In the genomic region with DNA sequence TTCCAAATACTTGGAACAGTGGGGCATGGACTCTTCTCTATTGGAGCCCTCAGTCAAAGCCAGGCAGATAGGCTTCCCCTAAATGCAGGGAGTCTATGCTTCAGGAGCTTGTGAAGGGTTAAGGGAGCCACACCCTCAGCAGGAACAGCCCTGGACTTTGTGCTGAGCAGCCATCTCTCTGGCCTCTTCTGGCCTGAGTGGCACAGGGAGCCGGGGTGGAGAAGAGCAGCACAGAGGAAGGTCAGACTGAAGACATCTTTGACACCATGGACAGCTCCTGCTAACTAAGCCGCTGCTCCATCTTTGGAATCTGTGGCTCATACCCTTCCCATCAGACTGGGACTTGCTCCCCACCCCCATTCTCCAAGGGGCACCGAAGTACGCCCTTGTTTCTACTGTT, we compare ENCODE assay signal across 16 mouse cellular contexts. TPM values are rescaled to one million over a fixed set of nuclear protein-coding genes. Genes with fewer than 3 reads are reported as not detected.
DNase-seq lines count a peak whose midpoint lies in the region; ATAC-seq and TF ChIP-seq lines count a peak whose summit lies in the region.
"Had no signal": no experiment of that assay in that cellular context is flagged by ENCODE, and none has a peak within 500 bp of the region (broad histone marks: within the 10 kb centered on the region; RNA-seq: fewer than 3 reads in every experiment).

No protein-coding gene starts in this region.

- WGBS in midbrain, embryonic 11.5 days, result 37% methylated on average over 4 of the region's 4 CpGs
- 39% methylated on average over 4 of the region's 4 CpGs for WGBS in midbrain, embryonic 10.5 days
- WGBS in intestine, embryonic 16.5 days, result 28% methylated on average over 4 of the region's 4 CpGs
- 47% methylated on average over 4 of the region's 4 CpGs for WGBS in forebrain, postnatal 0 days

- no peaks in the 10 kb centered on the region for H3K9me3 ChIP-seq in midbrain, embryonic 11.5 days (ENCODE audit: control insufficient read depth, low read length)
- no peaks in the 10 kb centered on the region for H3K9me3 ChIP-seq in midbrain, embryonic 10.5 days (replicated peaks)
- no peaks in the 10 kb centered on the region for H3K9me3 ChIP-seq in intestine, embryonic 16.5 days (ENCODE audit: control insufficient read depth, low read length)
- H3K9me3 ChIP-seq in forebrain, postnatal 0 days (ENCODE audit: low read length), result no peaks in the 10 kb centered on the region
- H3K9me3 ChIP-seq: embryonic facial prominence, embryonic 12.5 days; lung, embryonic 15.5 days; midbrain, embryonic 15.5 days had no signal

- H3K4me3 ChIP-seq in midbrain, embryonic 11.5 days (ENCODE audit: low read depth, low read length), result no peak overlapping the region
- no peak overlapping the region for H3K4me3 ChIP-seq in midbrain, embryonic 10.5 days
- H3K4me3 ChIP-seq in intestine, embryonic 16.5 days (ENCODE audit: low read length), result peak overlapping the region; percentile 38
- H3K4me3 ChIP-seq in forebrain, postnatal 0 days (ENCODE audit: low read depth, low read length), result no peak overlapping the region
- H3K4me3 ChIP-seq: embryonic facial prominence, embryonic 12.5 days; lung, embryonic 15.5 days; midbrain, embryonic 15.5 days had no signal

- 0 out of 2 replicates have a peak, but pooled peaks cover 3% of the 10 kb centered on the region for H3K36me3 ChIP-seq in midbrain, embryonic 11.5 days (ENCODE audit: control insufficient read depth, insufficient read depth, low read length)
- H3K36me3 ChIP-seq in midbrain, embryonic 10.5 days, result peaks cover 23% of the 10 kb centered on the region
- no peaks in the 10 kb centered on the region for H3K36me3 ChIP-seq in intestine, embryonic 16.5 days (ENCODE audit: control insufficient read depth, insufficient read depth, low read length)
- H3K36me3 ChIP-seq in forebrain, postnatal 0 days (ENCODE audit: insufficient read depth), result 0 out of 2 replicates have a peak, but pooled peaks cover under 1% of the 10 kb centered on the region
- H3K36me3 ChIP-seq: midbrain, embryonic 15.5 days had no signal

- peak; percentile 25 for DNase-seq in adrenal gland, postnatal 10 days
- DNase-seq in adrenal gland, postnatal 4 days (ENCODE audit: low spot score in 2 of 2), result no peak
- peak; percentile 78 for DNase-seq in midbrain, embryonic 11.5 days (ENCODE audit: low spot score, missing footprints)
- DNase-seq in midbrain, embryonic 10.5 days (ENCODE audit: low spot score), result no peak
- peak; percentile 32 for DNase-seq in yolk sac, embryonic 10.5 days (ENCODE audit: low spot score)
- DNase-seq in natural killer cell, adult 2 months (ENCODE audit: low spot score in 2 of 2), result no peak
- DNase-seq in forebrain, postnatal 0 days, result no peak
- DNase-seq: adrenal gland, adult 2 months; cerebellum, adult 11 months; right cerebral cortex, postnatal 25 days had no signal

- no peak overlapping the region for H3K27ac ChIP-seq in midbrain, embryonic 11.5 days (ENCODE audit: low read depth, low read length)
- H3K27ac ChIP-seq in midbrain, embryonic 10.5 days (replicated peaks), result no peak overlapping the region
- H3K27ac ChIP-seq in intestine, embryonic 16.5 days (ENCODE audit: low read length), result peak overlapping the region; percentile 53; the same call in 1 of the 2 replicates
- H3K27ac ChIP-seq in forebrain, postnatal 0 days (ENCODE audit: low read depth, low read length), result no peak overlapping the region
- H3K27ac ChIP-seq: embryonic facial prominence, embryonic 12.5 days; hindbrain, postnatal 0 days; lung, embryonic 15.5 days; midbrain, embryonic 15.5 days had no signal

- H3K4me2 ChIP-seq in midbrain, embryonic 11.5 days, result no peak overlapping the region
- H3K4me2 ChIP-seq in intestine, embryonic 16.5 days (ENCODE audit: low read depth, low read length), result peak overlapping the region; percentile 29
- H3K4me2 ChIP-seq in forebrain, postnatal 0 days (ENCODE audit: low read depth), result no peak overlapping the region
- H3K4me2 ChIP-seq: embryonic facial prominence, embryonic 12.5 days; lung, embryonic 15.5 days; midbrain, embryonic 15.5 days had no signal

- no peaks in the 10 kb centered on the region for H3K4me1 ChIP-seq in midbrain, embryonic 11.5 days (ENCODE audit: control insufficient read depth, insufficient read depth, low read length)
- H3K4me1 ChIP-seq in midbrain, embryonic 10.5 days, result no peaks in the 10 kb centered on the region
- H3K4me1 ChIP-seq in intestine, embryonic 16.5 days (ENCODE audit: control insufficient read depth, insufficient read depth, low read length), result peaks cover 6% of the 10 kb centered on the region
- H3K4me1 ChIP-seq in forebrain, postnatal 0 days (ENCODE audit: insufficient read depth), result no peaks in the 10 kb centered on the region
- H3K4me1 ChIP-seq: midbrain, embryonic 15.5 days had no signal

- ATAC-seq in midbrain, embryonic 11.5 days (ENCODE audit: low FRiP score), result no peak
- ATAC-seq in intestine, embryonic 16.5 days, result peak; percentile 82
- ATAC-seq in forebrain, postnatal 0 days, result no peak
- ATAC-seq: hindbrain, postnatal 0 days; midbrain, embryonic 15.5 days had no signal

- H3K9ac ChIP-seq in midbrain, embryonic 11.5 days (ENCODE audit: low read length), result no peak overlapping the region
- no peak overlapping the region; the same call in 1 of the 2 replicates for H3K9ac ChIP-seq in intestine, embryonic 16.5 days (ENCODE audit: low read depth, low read length)
- no peak overlapping the region for H3K9ac ChIP-seq in forebrain, postnatal 0 days
- H3K9ac ChIP-seq: embryonic facial prominence, embryonic 12.5 days; lung, embryonic 15.5 days; midbrain, embryonic 15.5 days had no signal

- H3K27me3 ChIP-seq in midbrain, embryonic 11.5 days (ENCODE audit: control insufficient read depth, insufficient read depth, low read length), result no peaks in the 10 kb centered on the region
- H3K27me3 ChIP-seq in midbrain, embryonic 10.5 days (ENCODE audit: low read depth, poor library complexity, severe bottlenecking), result no peaks in the 10 kb centered on the region
- no peaks in the 10 kb centered on the region for H3K27me3 ChIP-seq in intestine, embryonic 16.5 days (replicated peaks; ENCODE audit: control insufficient read depth, insufficient read depth, low read length)
- H3K27me3 ChIP-seq in forebrain, postnatal 0 days (ENCODE audit: insufficient read depth, low read length), result no peaks in the 10 kb centered on the region
- H3K27me3 ChIP-seq: embryonic facial prominence, embryonic 12.5 days; lung, embryonic 15.5 days; midbrain, embryonic 15.5 days had no signal

- no peak for TF ChIP-seq CTCF in forebrain, postnatal 0 days (IDR thresholded peaks at IDR 0.05; ENCODE audit: low read depth)

RNA-seq across cellular contexts. Expression of gene Myo1a, which starts 1.7 kb away (rescaled TPM):
- 1 to 10 TPM; 1.0 to 2.2 TPM for total RNA-seq in adrenal gland, postnatal 10 days (2021)
- total RNA-seq in adrenal gland, postnatal 4 days (2021), result 1 to 10 TPM; 1.6 to 2.1 TPM
- polyA plus RNA-seq in midbrain, embryonic 11.5 days (2014; fragmentation: Nextera tagmentation; extraction: Ambion mirVana), result 0.41 and 0.46 TPM in 2 replicates
- 0.41 and 0.69 TPM in 2 replicates for polyA plus RNA-seq in midbrain, embryonic 10.5 days (2016; fragmentation: Nextera tagmentation; extraction: Ambion mirVana)
- 53.8 and 61.2 TPM in 2 replicates for polyA plus RNA-seq in intestine, embryonic 16.5 days (2015; fragmentation: Nextera tagmentation; extraction: Ambion mirVana)
- 0.15 and 0.29 TPM in 2 replicates for total RNA-seq in forebrain, postnatal 0 days (2014; rRNA removed)
- polyA plus RNA-seq in forebrain, postnatal 0 days (2015; fragmentation: Nextera tagmentation; extraction: Ambion mirVana), result 0.28 and 0.35 TPM in 2 replicates

RNA-seq across cellular contexts. Expression of gene Tac2, which starts 21.0 kb away (rescaled TPM):
- total RNA-seq in adrenal gland, postnatal 10 days (2021), result not detected
- under 1 TPM in 1 of 2 experiments, not detected in 1; 0.48 TPM for total RNA-seq in adrenal gland, postnatal 4 days (2021)
- not detected in 2 replicates for polyA plus RNA-seq in midbrain, embryonic 11.5 days (2014; fragmentation: Nextera tagmentation; extraction: Ambion mirVana)
- not detected in 2 replicates for polyA plus RNA-seq in midbrain, embryonic 10.5 days (2016; fragmentation: Nextera tagmentation; extraction: Ambion mirVana)
- 1.3 and 2.2 TPM in 2 replicates for polyA plus RNA-seq in intestine, embryonic 16.5 days (2015; fragmentation: Nextera tagmentation; extraction: Ambion mirVana)
- 0.46 and 2.8 TPM in 2 replicates for total RNA-seq in forebrain, postnatal 0 days (2014; rRNA removed)
- polyA plus RNA-seq in forebrain, postnatal 0 days (2015; fragmentation: Nextera tagmentation; extraction: Ambion mirVana), result 6.0 and 9.1 TPM in 2 replicates
- total RNA-seq: adrenal gland, adult 2 months; neutrophil, adult 5-6 weeks had no signal
- polyA plus RNA-seq: lung, embryonic 15.5 days; midbrain, embryonic 15.5 days had no signal

RNA-seq across cellular contexts. Expression of gene Nab2, which starts 34.9 kb away (rescaled TPM):
- total RNA-seq in adrenal gland, postnatal 10 days (2021), result 10 to 100 TPM; 19.0 to 24.8 TPM
- 10 to 100 TPM; 22.8 to 24.4 TPM for total RNA-seq in adrenal gland, postnatal 4 days (2021)
- 2.1 and 2.2 TPM in 2 replicates for polyA plus RNA-seq in midbrain, embryonic 11.5 days (2014; fragmentation: Nextera tagmentation; extraction: Ambion mirVana)
- 3.9 and 4.4 TPM in 2 replicates for polyA plus RNA-seq in midbrain, embryonic 10.5 days (2016; fragmentation: Nextera tagmentation; extraction: Ambion mirVana)
- polyA plus RNA-seq in intestine, embryonic 16.5 days (2015; fragmentation: Nextera tagmentation; extraction: Ambion mirVana), result 7.5 and 8.4 TPM in 2 replicates
- total RNA-seq in forebrain, postnatal 0 days (2014; rRNA removed), result 12.9 and 14.4 TPM in 2 replicates
- 4.5 and 4.8 TPM in 2 replicates for polyA plus RNA-seq in forebrain, postnatal 0 days (2015; fragmentation: Nextera tagmentation; extraction: Ambion mirVana)

RNA-seq across cellular contexts. Expression of gene Zbtb39, which starts 36.0 kb away (rescaled TPM):
- 10 to 100 TPM; 10.8 to 11.0 TPM for total RNA-seq in adrenal gland, postnatal 10 days (2021)
- 10 to 100 TPM; 16.2 to 17.4 TPM for total RNA-seq in adrenal gland, postnatal 4 days (2021)
- polyA plus RNA-seq in midbrain, embryonic 11.5 days (2014; fragmentation: Nextera tagmentation; extraction: Ambion mirVana), result 7.5 and 7.6 TPM in 2 replicates
- polyA plus RNA-seq in midbrain, embryonic 10.5 days (2016; fragmentation: Nextera tagmentation; extraction: Ambion mirVana), result 4.3 and 4.7 TPM in 2 replicates
- polyA plus RNA-seq in intestine, embryonic 16.5 days (2015; fragmentation: Nextera tagmentation; extraction: Ambion mirVana), result 1.6 TPM in 2 replicates
- 7.5 and 11.9 TPM in 2 replicates for total RNA-seq in forebrain, postnatal 0 days (2014; rRNA removed)
- 2.3 and 2.4 TPM in 2 replicates for polyA plus RNA-seq in forebrain, postnatal 0 days (2015; fragmentation: Nextera tagmentation; extraction: Ambion mirVana)

RNA-seq across cellular contexts. Expression of gene Nemp1, which starts 36.6 kb away (rescaled TPM):
- total RNA-seq in adrenal gland, postnatal 10 days (2021), result 1 to 10 TPM; 7.8 to 9.4 TPM
- 10 to 100 TPM; 11.6 to 13.2 TPM for total RNA-seq in adrenal gland, postnatal 4 days (2021)
- 10.0 and 10.9 TPM in 2 replicates for polyA plus RNA-seq in midbrain, embryonic 11.5 days (2014; fragmentation: Nextera tagmentation; extraction: Ambion mirVana)
- polyA plus RNA-seq in midbrain, embryonic 10.5 days (2016; fragmentation: Nextera tagmentation; extraction: Ambion mirVana), result 9.0 TPM in 2 replicates
- polyA plus RNA-seq in intestine, embryonic 16.5 days (2015; fragmentation: Nextera tagmentation; extraction: Ambion mirVana), result 4.8 and 5.9 TPM in 2 replicates
- total RNA-seq in forebrain, postnatal 0 days (2014; rRNA removed), result 3.4 and 6.1 TPM in 2 replicates
- 2.8 and 3.2 TPM in 2 replicates for polyA plus RNA-seq in forebrain, postnatal 0 days (2015; fragmentation: Nextera tagmentation; extraction: Ambion mirVana)

Comparison
In these comparisons a context has a peak if more than half of its experiments do, and no peak if none do; other contexts are left out.
1. DNase-seq: peak in adrenal gland, postnatal 10 days (single experiment), midbrain, embryonic 11.5 days (single experiment) and yolk sac, embryonic 10.5 days (single experiment); none in adrenal gland, postnatal 4 days (0 of 2), midbrain, embryonic 10.5 days (single experiment), natural killer cell, adult 2 months (0 of 2) and forebrain, postnatal 0 days (single experiment).
2. RNA of gene Myo1a, which starts 1.7 kb away (polyA plus RNA-seq): 53.8 to 61.2 TPM in intestine, embryonic 16.5 days; 0.41 to 0.69 TPM in midbrain, embryonic 10.5 days, 0.41 to 0.46 TPM in midbrain, embryonic 11.5 days and 0.28 to 0.35 TPM in forebrain, postnatal 0 days; every median in the first group is over 10 times any median in the second.